In genomic region chr4:4629251-4629650, GRCm38 (mm10) we compare ENCODE assay signal across 31 mouse cellular contexts.
"Had no signal": no experiment of that assay in that cellular context is flagged by ENCODE, and none has a peak within 500 bp of the region (broad histone marks: within the 10 kb centered on the region; RNA-seq: fewer than 3 reads in every experiment).

No protein-coding gene starts in this region.

- H3K36me3 ChIP-seq: limb, embryonic 12.5 days; limb, embryonic 13.5 days; limb, embryonic 15.5 days; liver, embryonic 12.5 days; liver, embryonic 13.5 days; liver, embryonic 15.5 days; lung, embryonic 15.5 days; midbrain, embryonic 10.5 days; midbrain, embryonic 12.5 days; midbrain, embryonic 13.5 days; midbrain, embryonic 15.5 days; neural tube, embryonic 12.5 days; neural tube, embryonic 13.5 days had no signal

- H3K4me3 ChIP-seq: left cerebral cortex, adult 2 months; limb, embryonic 12.5 days; limb, embryonic 13.5 days; limb, embryonic 15.5 days; liver, embryonic 12.5 days; liver, embryonic 13.5 days; liver, embryonic 15.5 days; lung, embryonic 15.5 days; megakaryocyte, embryonic 14.5 days; midbrain, embryonic 10.5 days; midbrain, embryonic 12.5 days; midbrain, embryonic 13.5 days; midbrain, embryonic 15.5 days; myocyte; neural tube, embryonic 12.5 days; neural tube, embryonic 13.5 days had no signal

- DNase-seq: left cerebral cortex, postnatal 4 days; liver; liver, embryonic 13.5 days; liver, postnatal 0 days; lung, adult 2 months; lung, postnatal 10 days; lung, postnatal 14 days; lung, postnatal 36 days; lung, postnatal 4 days; midbrain, embryonic 14.5 days had no signal

- ATAC-seq: liver, embryonic 12.5 days; liver, postnatal 0 days; lung, postnatal 0 days; midbrain, embryonic 13.5 days; midbrain, embryonic 15.5 days; midbrain, embryonic 16.5 days had no signal

- H3K27me3 ChIP-seq: limb, embryonic 12.5 days; limb, embryonic 13.5 days; limb, embryonic 15.5 days; liver, embryonic 12.5 days; liver, embryonic 13.5 days; liver, embryonic 15.5 days; lung, embryonic 15.5 days; megakaryocyte, embryonic 14.5 days; midbrain, embryonic 12.5 days; midbrain, embryonic 13.5 days; midbrain, embryonic 15.5 days; neural tube, embryonic 12.5 days; neural tube, embryonic 13.5 days had no signal

- H3K4me2 ChIP-seq: limb, embryonic 12.5 days; limb, embryonic 13.5 days; limb, embryonic 15.5 days; liver, embryonic 11.5 days; liver, embryonic 12.5 days; liver, embryonic 13.5 days; liver, embryonic 15.5 days; lung, embryonic 15.5 days; midbrain, embryonic 11.5 days; midbrain, embryonic 12.5 days; midbrain, embryonic 13.5 days; midbrain, embryonic 15.5 days; neural tube, embryonic 12.5 days; neural tube, embryonic 13.5 days had no signal

- H3K4me1 ChIP-seq: limb, embryonic 12.5 days; liver, embryonic 12.5 days; liver, embryonic 13.5 days; liver, embryonic 15.5 days; lung, embryonic 15.5 days; megakaryocyte, embryonic 14.5 days; midbrain, embryonic 10.5 days; midbrain, embryonic 12.5 days; midbrain, embryonic 13.5 days; midbrain, embryonic 15.5 days; neural tube, embryonic 12.5 days; neural tube, embryonic 13.5 days had no signal

- H3K9me3 ChIP-seq: limb, embryonic 12.5 days; limb, embryonic 13.5 days; limb, embryonic 15.5 days; liver, embryonic 12.5 days; liver, embryonic 13.5 days; liver, embryonic 15.5 days; lung, embryonic 15.5 days; megakaryocyte, embryonic 14.5 days; midbrain, embryonic 10.5 days; midbrain, embryonic 12.5 days; midbrain, embryonic 13.5 days; midbrain, embryonic 15.5 days; neural tube, embryonic 12.5 days; neural tube, embryonic 13.5 days had no signal

- H3K27ac ChIP-seq: left cerebral cortex, adult 2 months; limb, embryonic 12.5 days; limb, embryonic 13.5 days; limb, embryonic 15.5 days; liver, embryonic 12.5 days; liver, embryonic 13.5 days; liver, embryonic 14.5 days; liver, embryonic 15.5 days; lung, embryonic 15.5 days; macrophage; midbrain, embryonic 10.5 days; midbrain, embryonic 12.5 days; midbrain, embryonic 13.5 days; midbrain, embryonic 15.5 days; neural tube, embryonic 12.5 days; neural tube, embryonic 13.5 days had no signal

- H3K9ac ChIP-seq: limb, embryonic 12.5 days; limb, embryonic 13.5 days; limb, embryonic 15.5 days; liver, embryonic 12.5 days; liver, embryonic 13.5 days; liver, embryonic 14.5 days; liver, embryonic 15.5 days; liver, postnatal 0 days; lung, embryonic 15.5 days; midbrain, embryonic 12.5 days; midbrain, embryonic 13.5 days; midbrain, embryonic 15.5 days; neural tube, embryonic 12.5 days; neural tube, embryonic 13.5 days had no signal
